Mouse (Mus musculus): ENCODE data around the gene Lrrc38. TPM values are rescaled to one million over a fixed set of nuclear protein-coding genes. Genes with fewer than 3 reads are reported as not detected.

Gene Lrrc38
- polyA plus RNA-seq, 1 experiment from 2014 or later: not detected

- H3K27ac ChIP-seq (ENCODE audit: low read length): no peak overlapping the region
- H3K27me3 ChIP-seq (ENCODE audit: control insufficient read depth, insufficient read depth, low read length): no peaks in the 10 kb centered on the region
- 69% methylated on average over 5 of the region's 5 CpGs for WGBS
- H3K4me3 ChIP-seq (ENCODE audit: low read depth, low read length): peak overlapping the region; percentile 51
- peak overlapping the region; percentile 43 for H3K4me2 ChIP-seq (replicated peaks; ENCODE audit: low read depth, low read length)
- no peaks in the 10 kb centered on the region for H3K4me1 ChIP-seq (ENCODE audit: control insufficient read depth, insufficient read depth, low read length)
- H3K9ac ChIP-seq (replicated peaks; ENCODE audit: low read depth, low read length): 0 out of 2 replicates have a peak overlapping the region, but pooled peaks have one; percentile 45
- no peak for ATAC-seq (ENCODE audit: insufficient number of reproducible peaks, insufficient read depth, low FRiP score, low read depth)
- no peaks in the 10 kb centered on the region for H3K9me3 ChIP-seq (ENCODE audit: control insufficient read depth, low read depth, low read length)
- peaks cover 6% of the 10 kb centered on the region for H3K36me3 ChIP-seq (ENCODE audit: control insufficient read depth, insufficient read depth, low read length)
Observed at GRCm38 (mm10) chr4:143411566-143412218, 62.1 kb downstream of the Lrrc38 start.

GRCm38 (mm10) chr4:143412219-143413092 lies 62.9 kb downstream of the Lrrc38 start, which contains the start of gene Pramef8:
Gene Pramef8 (plus strand): TSS chr4:143412426.
- peak; percentile 90 for ATAC-seq (ENCODE audit: insufficient number of reproducible peaks, insufficient read depth, low FRiP score, low read depth)
- H3K9me3 ChIP-seq (ENCODE audit: control insufficient read depth, low read depth, low read length): no peaks in the 10 kb centered on the region
- WGBS: under 1% methylated on average over 50 of the region's 50 CpGs

GRCm38 (mm10) chr4:143413621-143414020 lies 64.1 kb downstream of the Lrrc38 start:
- no peaks in the 10 kb centered on the region for H3K27me3 ChIP-seq (ENCODE audit: control insufficient read depth, insufficient read depth, low read length)
- no peaks in the 10 kb centered on the region for H3K9me3 ChIP-seq (ENCODE audit: control insufficient read depth, low read depth, low read length)
- WGBS: 93% methylated on average over 1 of the region's 1 CpGs
- no peak overlapping the region for H3K9ac ChIP-seq (replicated peaks; ENCODE audit: low read depth, low read length)
- peaks cover 26% of the 10 kb centered on the region for H3K36me3 ChIP-seq (ENCODE audit: control insufficient read depth, insufficient read depth, low read length)
- no peak overlapping the region for H3K4me2 ChIP-seq (replicated peaks; ENCODE audit: low read depth, low read length)
- H3K27ac ChIP-seq (ENCODE audit: low read length): no peak overlapping the region
- H3K4me1 ChIP-seq (ENCODE audit: control insufficient read depth, insufficient read depth, low read length): no peaks in the 10 kb centered on the region
- no peak overlapping the region for H3K4me3 ChIP-seq (ENCODE audit: low read depth, low read length)
- ATAC-seq (ENCODE audit: insufficient number of reproducible peaks, insufficient read depth, low FRiP score, low read depth): no peak

More at GRCm38 (mm10) chr4:143412219-143413092, 62.9 kb downstream of the Lrrc38 start, which contains the start of gene Pramef8:
- Histone ChIP-seq H3K27ac (ENCODE audit: low read length) (peak within 1 kb of the TSS; percentile 72), H3K4me2 (replicated peaks; ENCODE audit: low read depth, low read length) (peak within 1 kb of the TSS; percentile 43), H3K4me1 (ENCODE audit: control insufficient read depth, insufficient read depth, low read length) (no peaks in the 10 kb centered on the region), H3K27me3 (ENCODE audit: control insufficient read depth, insufficient read depth, low read length) (no peaks in the 10 kb centered on the region), H3K9ac (replicated peaks; ENCODE audit: low read depth, low read length) (peak within 1 kb of the TSS; percentile 45), H3K36me3 (ENCODE audit: control insufficient read depth, insufficient read depth, low read length) (peaks cover 14% of the 10 kb centered on the region), H3K4me3 (ENCODE audit: low read depth, low read length) (peak within 1 kb of the TSS; percentile 51)

GRCm38 (mm10) chr4:143414121-143414520 lies 64.6 kb downstream of the Lrrc38 start:
- Histone ChIP-seq H3K4me3 (ENCODE audit: low read depth, low read length) (no peak overlapping the region), H3K36me3 (ENCODE audit: control insufficient read depth, insufficient read depth, low read length) (peaks cover 31% of the 10 kb centered on the region), H3K4me1 (ENCODE audit: control insufficient read depth, insufficient read depth, low read length) (no peaks in the 10 kb centered on the region), H3K27ac (ENCODE audit: low read length) (no peak overlapping the region), H3K27me3 (ENCODE audit: control insufficient read depth, insufficient read depth, low read length) (no peaks in the 10 kb centered on the region), H3K4me2 (replicated peaks; ENCODE audit: low read depth, low read length) (no peak overlapping the region), H3K9me3 (ENCODE audit: control insufficient read depth, low read depth, low read length) (no peaks in the 10 kb centered on the region), H3K9ac (replicated peaks; ENCODE audit: low read depth, low read length) (no peak overlapping the region)
- WGBS: 95% methylated on average over 3 of the region's 3 CpGs
- ATAC-seq (ENCODE audit: insufficient number of reproducible peaks, insufficient read depth, low FRiP score, low read depth): no peak

Other genes starting within 250 kb of the Lrrc38 start
- 15.2 and 15.6 TPM in 2 replicates for gene Prdm2, start 136.8 kb upstream of the Lrrc38 start, polyA plus RNA-seq (2014; fragmentation: Nextera tagmentation; extraction: Ambion mirVana)
- 35.4 and 41.3 TPM in 2 replicates for gene Pdpn, start 50.2 kb upstream of the Lrrc38 start, polyA plus RNA-seq (2014; fragmentation: Nextera tagmentation; extraction: Ambion mirVana)
- gene Pramel1, start 44.7 kb downstream of the Lrrc38 start, polyA plus RNA-seq (2014; fragmentation: Nextera tagmentation; extraction: Ambion mirVana): not detected in 2 replicates
- gene Pramef8, start 62.7 kb downstream of the Lrrc38 start, polyA plus RNA-seq (2014; fragmentation: Nextera tagmentation; extraction: Ambion mirVana): 15.1 and 18.4 TPM in 2 replicates
- gene Oog4, start 100.6 kb downstream of the Lrrc38 start, polyA plus RNA-seq (2014; fragmentation: Nextera tagmentation; extraction: Ambion mirVana): not detected in 2 replicates
- not detected in 2 replicates for gene Gm13043, start 161.6 kb downstream of the Lrrc38 start, polyA plus RNA-seq (2014; fragmentation: Nextera tagmentation; extraction: Ambion mirVana)
- gene Gm13040, start 186.2 kb downstream of the Lrrc38 start, polyA plus RNA-seq (2014; fragmentation: Nextera tagmentation; extraction: Ambion mirVana): not detected in 2 replicates
- gene BC080695, start 201.9 kb downstream of the Lrrc38 start, polyA plus RNA-seq (2014; fragmentation: Nextera tagmentation; extraction: Ambion mirVana): not detected in 2 replicates
- gene Gm13057, start 202.0 kb downstream of the Lrrc38 start, polyA plus RNA-seq (2014; fragmentation: Nextera tagmentation; extraction: Ambion mirVana): not detected in 2 replicates